In the genomic region with DNA sequence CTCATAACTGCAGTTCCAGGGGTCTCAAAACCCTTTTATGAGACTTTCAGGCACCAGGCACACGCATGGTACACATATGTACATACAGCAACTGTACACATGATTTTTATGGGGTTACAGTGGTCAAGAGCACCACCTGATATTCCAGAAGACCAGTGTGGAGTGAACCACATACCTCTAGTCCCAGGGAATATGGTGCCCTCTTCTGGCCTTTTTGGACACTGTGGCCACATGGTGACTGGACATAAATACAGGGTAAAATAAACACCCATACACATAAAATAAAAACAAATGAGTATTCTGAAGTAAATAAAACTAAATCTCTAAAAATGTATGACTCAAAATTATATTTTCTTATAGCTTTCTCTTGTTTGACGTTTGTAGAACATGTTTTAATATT, we compare ENCODE assay signal across 9 mouse cellular contexts. TPM values are rescaled to one million over a fixed set of nuclear protein-coding genes. Genes with fewer than 3 reads are reported as not detected.
DNase-seq lines count a peak whose midpoint lies in the region; ATAC-seq and TF ChIP-seq lines count a peak whose summit lies in the region.
"Had no signal": no experiment of that assay in that cellular context is flagged by ENCODE, and none has a peak within 500 bp of the region (broad histone marks: within the 10 kb centered on the region; RNA-seq: fewer than 3 reads in every experiment).

No protein-coding gene starts in this region.

- no peaks in the 10 kb centered on the region for H3K4me1 ChIP-seq in kidney, embryonic 15.5 days
- peaks cover 3% of the 10 kb centered on the region; the same call in 1 of the 2 replicates for H3K4me1 ChIP-seq in E14TG2a.4 (replicated peaks; ENCODE audit: low read depth, low read length)

- ATAC-seq in kidney, embryonic 15.5 days (replicated peaks; ENCODE audit: low FRiP score) = no peak
- ATAC-seq in megakaryocyte-erythroid progenitor cell, adult 5-6 weeks (replicated peaks; ENCODE audit: low FRiP score, low TSS enrichment, poor library complexity, severe bottlenecking) = no peak

- no peak overlapping the region for H3K4me2 ChIP-seq in kidney, embryonic 15.5 days
- H3K4me2 ChIP-seq: liver, embryonic 13.5 days had no signal

- peak; percentile 15; the same call in 1 of the 2 replicates for TF ChIP-seq CTCF in E14TG2a.4 (conservative IDR thresholded peaks at IDR 0.05; ENCODE audit: low read length)

- DNase-seq in kidney, adult 9 months = peak; percentile 38
- DNase-seq in NIH3T3 (ENCODE audit: low read depth) = peak; percentile 57
- peak; percentile 38 for DNase-seq in lung, postnatal 10 days
- DNase-seq in cerebellum, postnatal 36 days = no peak
- DNase-seq: liver, embryonic 13.5 days had no signal

- no peak overlapping the region for H3K27ac ChIP-seq in kidney, embryonic 15.5 days
- H3K27ac ChIP-seq: liver, embryonic 13.5 days had no signal

- no peaks in the 10 kb centered on the region for H3K9me3 ChIP-seq in kidney, embryonic 15.5 days (replicated peaks)
- no peaks in the 10 kb centered on the region for H3K9me3 ChIP-seq in E14TG2a.4 (ENCODE audit: low read length)
- H3K9me3 ChIP-seq: liver, embryonic 13.5 days had no signal

- 69% methylated on average over 2 of the region's 2 CpGs for WGBS in kidney, embryonic 15.5 days

- H3K36me3 ChIP-seq in kidney, embryonic 15.5 days = no peaks in the 10 kb centered on the region
- no peaks in the 10 kb centered on the region for H3K36me3 ChIP-seq in E14TG2a.4 (ENCODE audit: insufficient read depth, low read length)
- H3K36me3 ChIP-seq: liver, embryonic 13.5 days had no signal

- no peaks in the 10 kb centered on the region for H3K27me3 ChIP-seq in kidney, embryonic 15.5 days
- no peaks in the 10 kb centered on the region for H3K27me3 ChIP-seq in E14TG2a.4 (ENCODE audit: insufficient read depth, low read length)
- H3K27me3 ChIP-seq: liver, embryonic 13.5 days had no signal

- no peak overlapping the region for H3K4me3 ChIP-seq in kidney, embryonic 15.5 days (replicated peaks)
- no peak overlapping the region for H3K4me3 ChIP-seq in E14TG2a.4 (replicated peaks; ENCODE audit: low read length)
- H3K4me3 ChIP-seq: liver, embryonic 13.5 days had no signal

- no peak overlapping the region for H3K9ac ChIP-seq in kidney, embryonic 15.5 days
- H3K9ac ChIP-seq: liver, embryonic 13.5 days had no signal

RNA-seq across cellular contexts. Expression of a gene that starts 18.7 kb away (rescaled TPM):
- polyA plus RNA-seq in kidney, embryonic 15.5 days (2015; fragmentation: Nextera tagmentation; extraction: Ambion mirVana) = 0.14 TPM in 1 of 2 replicates, not detected in the other
- total RNA-seq in megakaryocyte-erythroid progenitor cell, adult 5-6 weeks (2014; fragmentation: Nextera tagmentation) = not detected in 2 replicates
- not detected in 2 replicates for total RNA-seq in megakaryocyte-erythroid progenitor cell, adult 5-6 weeks (2017)
- total RNA-seq: neutrophil, adult 5-6 weeks had no signal

Comparison
In these comparisons a context has a peak if more than half of its experiments do, and no peak if none do; other contexts are left out.
1. DNase-seq: peak in kidney, adult 9 months (single experiment), NIH3T3 (single experiment) and lung, postnatal 10 days (single experiment); none in cerebellum, postnatal 36 days (0 of 2).